In genomic region chr3:94582944-94583343, GRCm38 (mm10) we compare ENCODE assay signal across 8 mouse cellular contexts. TPM values are rescaled to one million over a fixed set of nuclear protein-coding genes. Genes with fewer than 3 reads are reported as not detected.
DNase-seq lines count a peak whose midpoint lies in the region; ATAC-seq and TF ChIP-seq lines count a peak whose summit lies in the region.

No protein-coding gene starts in this region.

- no peak overlapping the region for H3K9ac ChIP-seq in limb, embryonic 13.5 days

- H3K4me3 ChIP-seq in cerebellum, adult 2 months (replicated peaks; ENCODE audit: insufficient read depth, low read depth, low read length) = peak overlapping the region; percentile 81
- peak overlapping the region; percentile 56 for H3K4me3 ChIP-seq in lung, adult 2 months (replicated peaks; ENCODE audit: extremely low read depth, low read depth, low read length)
- H3K4me3 ChIP-seq in limb, embryonic 13.5 days = peak overlapping the region; percentile 86
- H3K4me3 ChIP-seq in small intestine, adult 2 months (ENCODE audit: low read depth, low read length) = peak overlapping the region; percentile 98; the same call in 1 of the 2 replicates

- H3K4me2 ChIP-seq in limb, embryonic 13.5 days (replicated peaks) = no peak overlapping the region

- no peaks in the 10 kb centered on the region for H3K36me3 ChIP-seq in limb, embryonic 13.5 days
- H3K36me3 ChIP-seq in small intestine, adult 2 months (ENCODE audit: control insufficient read depth, insufficient read depth, low read length) = no peaks in the 10 kb centered on the region

- TF ChIP-seq POLR2A in cerebellum, adult 2 months (IDR thresholded peaks at IDR 0.05; ENCODE audit: borderline replicate concordance, insufficient read depth, low read length) = no peak
- no peak for TF ChIP-seq POLR2A in lung, adult 2 months (IDR thresholded peaks at IDR 0.05; ENCODE audit: borderline replicate concordance, extremely low read depth, low read depth, low read length)
- TF ChIP-seq POLR2A in small intestine, adult 2 months (IDR thresholded peaks at IDR 0.05; ENCODE audit: low read depth, low read length) = no peak

- no peak for TF ChIP-seq CTCF in cerebellum, adult 2 months (IDR thresholded peaks at IDR 0.05; ENCODE audit: borderline replicate concordance, insufficient read depth, low read depth, low read length)
- TF ChIP-seq CTCF in lung, adult 2 months (IDR thresholded peaks at IDR 0.05; ENCODE audit: insufficient read depth, low read length) = no peak
- no peak for TF ChIP-seq CTCF in small intestine, adult 2 months (IDR thresholded peaks at IDR 0.05; ENCODE audit: extremely low read depth, insufficient read length, insufficient replicate concordance, low read depth, low read length)

- ATAC-seq in limb, embryonic 13.5 days (ENCODE audit: low FRiP score, low read depth) = no peak

- 68% methylated on average over 7 of the region's 7 CpGs for WGBS in cerebellum, adult 2 months
- 53% methylated on average over 7 of the region's 7 CpGs for WGBS in lung, adult 2 months
- 74% methylated on average over 7 of the region's 7 CpGs for WGBS in limb, embryonic 13.5 days
- WGBS in small intestine, adult 2 months = 57% methylated on average over 7 of the region's 7 CpGs

- H3K4me1 ChIP-seq in cerebellum, adult 2 months (ENCODE audit: control insufficient read depth, insufficient read depth, low read length) = peaks cover 6% of the 10 kb centered on the region
- H3K4me1 ChIP-seq in lung, adult 2 months (ENCODE audit: control insufficient read depth, insufficient read depth, low read length) = peaks cover 11% of the 10 kb centered on the region
- peaks cover 21% of the 10 kb centered on the region for H3K4me1 ChIP-seq in limb, embryonic 13.5 days
- H3K4me1 ChIP-seq in small intestine, adult 2 months (ENCODE audit: control insufficient read depth, insufficient read depth, insufficient read length, low read length) = peaks cover 10% of the 10 kb centered on the region; the same call in 1 of the 2 replicates

- H3K27me3 ChIP-seq in cerebellum, adult 2 months (ENCODE audit: control insufficient read depth, insufficient read depth, low read length) = no peaks in the 10 kb centered on the region
- no peaks in the 10 kb centered on the region for H3K27me3 ChIP-seq in limb, embryonic 13.5 days
- H3K27me3 ChIP-seq in small intestine, adult 2 months (ENCODE audit: control insufficient read depth, insufficient read depth, low read length) = no peaks in the 10 kb centered on the region

- no peak for DNase-seq in cerebellum, adult 2 months
- DNase-seq in cerebellum, adult 8-10 months = no peak
- no peak for DNase-seq in lung, adult 2 months
- DNase-seq in lung, postnatal 14 days = no peak
- DNase-seq in thymus, postnatal 0 days (ENCODE audit: low spot score) = no peak
- no peak for DNase-seq in embryo, embryonic 10.5 days (ENCODE audit: low spot score)

- H3K27ac ChIP-seq in cerebellum, adult 2 months (ENCODE audit: insufficient read depth, low read length) = no peak overlapping the region
- H3K27ac ChIP-seq in limb, embryonic 13.5 days = no peak overlapping the region
- no peak overlapping the region for H3K27ac ChIP-seq in small intestine, adult 2 months (ENCODE audit: insufficient read depth, low read depth, low read length)

- no peaks in the 10 kb centered on the region for H3K9me3 ChIP-seq in limb, embryonic 13.5 days

RNA-seq across cellular contexts. Expression of gene Snx27, which starts 0.4 kb away (rescaled TPM):
- 55.9 and 58.6 TPM in 2 replicates for polyA plus RNA-seq in cerebellum, adult 2 months (2012; rRNA removed)
- polyA plus RNA-seq in lung, adult 2 months (2012; rRNA removed) = 7.8 and 10.8 TPM in 2 replicates
- polyA plus RNA-seq in limb, embryonic 13.5 days (2015; fragmentation: Nextera tagmentation; extraction: Ambion mirVana) = 56.7 and 66.8 TPM in 2 replicates
- polyA plus RNA-seq in small intestine, adult 2 months (2012; rRNA removed) = 2.3 and 3.4 TPM in 2 replicates
- 33.5 and 39.3 TPM in 2 replicates for polyA plus RNA-seq in thymus, postnatal 0 days (2015; fragmentation: Nextera tagmentation; extraction: Ambion mirVana)

RNA-seq across cellular contexts. Expression of gene Gm10972, which starts 60.0 kb away (rescaled TPM):
- polyA plus RNA-seq in cerebellum, adult 2 months (2012; rRNA removed) = not detected in 2 replicates
- polyA plus RNA-seq in lung, adult 2 months (2012; rRNA removed) = not detected in 2 replicates
- not detected in 2 replicates for polyA plus RNA-seq in limb, embryonic 13.5 days (2015; fragmentation: Nextera tagmentation; extraction: Ambion mirVana)
- not detected in 2 replicates for polyA plus RNA-seq in small intestine, adult 2 months (2012; rRNA removed)
- not detected in 2 replicates for polyA plus RNA-seq in thymus, postnatal 0 days (2015; fragmentation: Nextera tagmentation; extraction: Ambion mirVana)
